Mouse (Mus musculus) gastrocnemius, adult 8-10 months (tissue): ENCODE data around the gene Gm438. TPM values are rescaled to one million over a fixed set of nuclear protein-coding genes. Genes with fewer than 3 reads are reported as not detected.
"Not testable (repeated sequence)": the region's sequence is repeated elsewhere in the genome, so short reads cannot be mapped to it uniquely, and the experiment has no call there.

Experiments
- DNase-seq, 2 experiments: peaks; one replicate each; pipeline ENCODE4 v3.0.0; 2022; ENCODE audit warnings: low spot score in 2 of 2
- total RNA-seq, 4 experiments: library from RNA; stranded (reverse); gene quantifications; 2 replicates each; pipeline ENCODE4 v1.2.4; 2022

Gm438 gene
- total RNA-seq = not detected

GRCm38 (mm10) chr4:144786483-144786882 is at the start of gene Gm438:
Gm438 (minus strand) TSS chr4:144786583.
- no peak for DNase-seq

- DNase-seq = no peak
Observed at GRCm38 (mm10) chr4:144824706-144825105, 38.3 kb upstream of the Gm438 start.

- no peak for DNase-seq
Observed at GRCm38 (mm10) chr4:144823996-144824395, 37.6 kb upstream of the Gm438 start.

GRCm38 (mm10) chr4:144807135-144807534 is 20.8 kb upstream of the Gm438 start:
- not testable (repeated sequence) for DNase-seq

GRCm38 (mm10) chr4:144803633-144804032 is 17.2 kb upstream of the Gm438 start:
- DNase-seq = no peak

- peak in 1 of 2 experiments; percentile 13 for DNase-seq
Observed at GRCm38 (mm10) chr4:144790141-144790540, 3.8 kb upstream of the Gm438 start.

- DNase-seq = no peak
Observed at GRCm38 (mm10) chr4:144782476-144783197, 3.7 kb downstream of the Gm438 start.

- no peak for DNase-seq
Observed at GRCm38 (mm10) chr4:144765722-144766121, 20.7 kb downstream of the Gm438 start.

- DNase-seq = no peak
Observed at GRCm38 (mm10) chr4:144749139-144749538, 37.2 kb downstream of the Gm438 start.

Other genes with a start within 250 kb of the Gm438 start
- not detected for gene Gm13124, start 221.4 kb downstream of the Gm438 start, total RNA-seq
- not detected for gene Aadacl4, start 172.9 kb downstream of the Gm438 start, total RNA-seq
- gene Gm436, start 100.2 kb downstream of the Gm438 start, total RNA-seq = not detected
- gene Gm13178, start 65.2 kb downstream of the Gm438 start, total RNA-seq = not detected
- 10 to 100 TPM; 28.4 to 36.5 (median 35.2) TPM for gene Dhrs3, start 106.2 kb upstream of the Gm438 start, total RNA-seq